Mouse (Mus musculus): Measurements from ENCODE around the gene Ppp4r4.

GRCm38 (mm10) chr12:103482781-103483180, 49.3 kb upstream of the Ppp4r4 start:
- TF ChIP-seq CTCF (IDR thresholded peaks at IDR 0.05; ENCODE audit: control insufficient read depth, insufficient read depth, insufficient read length) (no peak), MYOG (IDR thresholded peaks at IDR 0.05; ENCODE audit: control insufficient read depth, extremely low read depth, insufficient read length) (no peak), CEBPB (IDR thresholded peaks at IDR 0.05; ENCODE audit: low read depth) (no peak), MYOD1 (IDR thresholded peaks at IDR 0.05; ENCODE audit: control insufficient read depth, insufficient read length, low read depth) (no peak)

Measured in C2C12 (cell line).